Mouse (Mus musculus) heart, embryonic 12.5 days (tissue): ENCODE results near the gene Erich3. TPM values are rescaled to one million over a fixed set of nuclear protein-coding genes. Genes with fewer than 3 reads are reported as not detected.
"Not testable (repeated sequence)": the region's sequence is repeated elsewhere in the genome, so short reads cannot be mapped to it uniquely, and the experiment has no call there.

Experiments
- ATAC-seq: fragments of 200-750 bp; cut with Nextera tagmentation; 2 replicates; pipeline ENCODE4 v1.8.0; 2017; ENCODE audit warnings: moderate TSS enrichment, moderate library complexity; ENCODE audit not compliant: insufficient number of reproducible peaks, low FRiP score
- H3K27ac ChIP-seq: fragments of 300-500 bp; sonication (generic); 2 replicates; pipeline ENCODE4 v1.5.1; 2016; ENCODE audit warnings: mild to moderate bottlenecking, moderate library complexity; ENCODE audit not compliant: poor library complexity, severe bottlenecking
- H3K27me3 ChIP-seq: fragments of 300-500 bp; sonication (generic); replicated peaks from 2 replicates; pipeline ENCODE4 v1.6.1; 2016; ENCODE audit warnings: mild to moderate bottlenecking, moderate library complexity
- H3K36me3 ChIP-seq: fragments of 300-500 bp; sonication (generic); 2 replicates; pipeline ENCODE4 v1.6.1; 2016; ENCODE audit warnings: mild to moderate bottlenecking, moderate library complexity
- H3K4me1 ChIP-seq: fragments of 300-500 bp; sonication (generic); replicated peaks from 2 replicates; pipeline ENCODE4 v1.6.1; 2016; ENCODE audit warnings: mild to moderate bottlenecking
- H3K4me2 ChIP-seq: fragments of 300-500 bp; sonication (generic); 2 replicates; pipeline ENCODE4 v1.6.1; 2016; ENCODE audit warnings: mild to moderate bottlenecking, moderate library complexity
- H3K4me3 ChIP-seq: fragments of 300-500 bp; sonication (generic); 2 replicates; pipeline ENCODE4 v1.5.1; 2016; ENCODE audit warnings: mild to moderate bottlenecking
- H3K9ac ChIP-seq: fragments of 300-500 bp; sonication (generic); 2 replicates; pipeline ENCODE4 v1.6.1; 2016; ENCODE audit warnings: mild to moderate bottlenecking, moderate library complexity
- H3K9me3 ChIP-seq: fragments of 300-500 bp; sonication (generic); replicated peaks from 2 replicates; pipeline ENCODE4 v1.6.1; 2016; ENCODE audit warnings: mild to moderate bottlenecking, moderate library complexity
- WGBS: fragments of 180-500 bp; shearing (Covaris S2); methylation state at CpG from one replicate; pipeline ENCODE4 v1.1.7; 2016; 5-methylcytosine and 5-hydroxymethylcytosine counted together
- polyA plus RNA-seq: library from polyadenylated mRNA; unstranded; fragments of >200 nt; fragmentation: Nextera tagmentation; extraction: Ambion mirVana; gene quantifications from 2 replicates; pipeline ENCODE4 v1.2.1, GENCODE M21; 2016

The Erich3 gene
- 0.22 and 0.24 TPM in 2 replicates for polyA plus RNA-seq

GRCm38 (mm10) chr3:154663545-154663944, at the start of gene Erich3:
Gene Erich3 (plus strand): TSS chr3:154663859.
- Histone ChIP-seq H3K4me3 (peak within 1 kb of the TSS; percentile 48), H3K4me1 (peaks cover 10% of the 10 kb centered on the region), H3K27ac (no peak within 1 kb of the TSS), H3K27me3 (peaks cover 54% of the 10 kb centered on the region), H3K4me2 (peak within 1 kb of the TSS; percentile 88), H3K36me3 (no peaks in the 10 kb centered on the region), H3K9me3 (no peaks in the 10 kb centered on the region), H3K9ac (peak within 1 kb of the TSS; percentile 35; the same call in 1 of the 2 replicates)
- WGBS: 31% methylated on average over 6 of the region's 7 CpGs
- ATAC-seq: no peak

- Histone ChIP-seq H3K27me3 (no peaks in the 10 kb centered on the region), H3K4me1 (no peaks in the 10 kb centered on the region), H3K9ac (no peak overlapping the region), H3K4me3 (no peak overlapping the region), H3K9me3 (no peaks in the 10 kb centered on the region), H3K36me3 (peaks cover 33% of the 10 kb centered on the region; the same call in 1 of the 2 replicates), H3K4me2 (no peak overlapping the region), H3K27ac (no peak overlapping the region)
- 88% methylated on average over 8 of the region's 8 CpGs for WGBS
- ATAC-seq: no peak
Measured at GRCm38 (mm10) chr3:154614771-154615170, 48.9 kb upstream of the Erich3 start.

- ATAC-seq: no peak
- 84% methylated on average over 7 of the region's 7 CpGs for WGBS
Measured at GRCm38 (mm10) chr3:154615304-154615703, 48.4 kb upstream of the Erich3 start.

GRCm38 (mm10) chr3:154616106-154616505, 47.6 kb upstream of the Erich3 start:
- Histone ChIP-seq H3K9me3 (no peaks in the 10 kb centered on the region), H3K27me3 (no peaks in the 10 kb centered on the region), H3K4me2 (no peak overlapping the region), H3K9ac (no peak overlapping the region), H3K4me3 (no peak overlapping the region), H3K4me1 (no peaks in the 10 kb centered on the region), H3K36me3 (peaks cover 30% of the 10 kb centered on the region; the same call in 1 of the 2 replicates), H3K27ac (no peak overlapping the region)
- WGBS: 79% methylated on average over 4 of the region's 4 CpGs
- ATAC-seq: no peak

More at GRCm38 (mm10) chr3:154615304-154615703, 48.4 kb upstream of the Erich3 start:
- Histone ChIP-seq H3K4me1 (no peaks in the 10 kb centered on the region), H3K9ac (no peak overlapping the region), H3K27me3 (no peaks in the 10 kb centered on the region), H3K9me3 (no peaks in the 10 kb centered on the region), H3K4me3 (no peak overlapping the region), H3K36me3 (peaks cover 33% of the 10 kb centered on the region; the same call in 1 of the 2 replicates), H3K27ac (no peak overlapping the region), H3K4me2 (no peak overlapping the region)

- H3K9ac ChIP-seq: no peak overlapping the region
- H3K4me2 ChIP-seq: no peak overlapping the region
- H3K27me3 ChIP-seq: no peaks in the 10 kb centered on the region
- H3K4me3 ChIP-seq: no peak overlapping the region
- no peaks in the 10 kb centered on the region for H3K36me3 ChIP-seq
- H3K4me1 ChIP-seq: no peaks in the 10 kb centered on the region
- peak; percentile 59 for ATAC-seq
- H3K27ac ChIP-seq: no peak overlapping the region
- H3K9me3 ChIP-seq: no peaks in the 10 kb centered on the region
Measured at GRCm38 (mm10) chr3:154628284-154628683, 35.4 kb upstream of the Erich3 start.

GRCm38 (mm10) chr3:154631281-154631680, 32.4 kb upstream of the Erich3 start:
- H3K4me2 ChIP-seq, H3K27ac ChIP-seq, H3K4me1 ChIP-seq, ATAC-seq, H3K9me3 ChIP-seq, H3K9ac ChIP-seq, H3K4me3 ChIP-seq, H3K27me3 ChIP-seq, H3K36me3 ChIP-seq: not testable (repeated sequence)
- WGBS: 76% methylated on average over 2 of the region's 2 CpGs

GRCm38 (mm10) chr3:154633091-154633490, 30.6 kb upstream of the Erich3 start:
- Histone ChIP-seq H3K9ac (no peak overlapping the region), H3K9me3 (no peaks in the 10 kb centered on the region), H3K4me1 (no peaks in the 10 kb centered on the region), H3K4me3 (no peak overlapping the region), H3K27me3 (no peaks in the 10 kb centered on the region), H3K27ac (no peak overlapping the region), H3K4me2 (no peak overlapping the region), H3K36me3 (no peaks in the 10 kb centered on the region)
- ATAC-seq: no peak
- WGBS: 86% methylated on average over 5 of the region's 5 CpGs

DNA sequence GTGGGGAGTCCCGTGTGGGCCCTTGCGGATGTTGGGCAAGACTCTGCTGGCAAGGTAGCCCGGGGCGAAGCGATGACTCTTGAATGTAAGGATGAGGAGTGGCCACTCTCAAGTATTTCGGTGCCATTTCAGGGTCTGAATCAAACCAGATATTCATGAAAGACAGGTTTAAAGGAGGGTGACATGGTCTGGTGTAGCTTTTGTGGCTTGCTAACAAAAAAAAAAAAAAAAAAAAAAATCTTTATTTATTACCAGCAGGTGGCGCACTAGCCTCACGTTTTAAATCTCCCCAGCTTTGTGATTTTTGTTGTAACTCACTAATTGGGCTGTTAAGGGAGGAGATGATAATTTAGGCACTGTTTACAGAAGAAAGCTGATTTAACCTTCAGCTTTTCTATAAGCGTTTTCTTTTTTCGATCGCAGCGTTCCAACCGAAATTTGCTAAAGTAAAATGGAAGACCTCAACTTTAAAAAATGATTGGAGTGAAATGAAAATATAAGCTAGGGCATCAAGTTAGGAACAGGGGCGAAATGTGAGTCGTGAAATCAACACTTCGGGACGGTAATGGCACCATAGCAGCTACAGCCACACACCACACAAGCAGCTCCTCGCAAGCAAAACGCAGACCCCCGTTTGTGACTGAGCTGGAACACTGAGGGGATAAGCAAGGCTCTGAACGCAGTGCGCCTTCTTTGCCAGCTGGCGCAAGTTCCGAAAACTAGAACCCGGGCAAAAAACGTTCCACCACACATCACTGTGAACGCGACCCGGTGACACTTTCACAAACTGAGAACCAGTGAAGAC, 16.8 kb upstream of the Erich3 start:
- no peak overlapping the region for H3K9ac ChIP-seq
- no peak for ATAC-seq
- whole genome bisulfite sequencing: 48% methylated on average over 29 of the region's 29 CpGs
- no peaks in the 10 kb centered on the region for H3K4me1 ChIP-seq
- peaks cover 27% of the 10 kb centered on the region for H3K27me3 ChIP-seq
- peak overlapping the region; percentile 59 for H3K4me2 ChIP-seq
- H3K27ac ChIP-seq: no peak overlapping the region
- peak overlapping the region; percentile 24 for H3K4me3 ChIP-seq
- no peaks in the 10 kb centered on the region for H3K36me3 ChIP-seq
- H3K9me3 ChIP-seq: no peaks in the 10 kb centered on the region

- H3K36me3 ChIP-seq: no peaks in the 10 kb centered on the region
- no peak for ATAC-seq
- no peak overlapping the region for H3K27ac ChIP-seq
- WGBS: 55% methylated on average over 7 of the region's 7 CpGs
- no peaks in the 10 kb centered on the region for H3K9me3 ChIP-seq
- H3K4me1 ChIP-seq: no peaks in the 10 kb centered on the region
- H3K9ac ChIP-seq: no peak overlapping the region
- peaks cover 33% of the 10 kb centered on the region for H3K27me3 ChIP-seq
- H3K4me3 ChIP-seq: peak overlapping the region; percentile 24
- H3K4me2 ChIP-seq: peak overlapping the region; percentile 59
Measured at GRCm38 (mm10) chr3:154647443-154647780, 16.2 kb upstream of the Erich3 start.

DNA sequence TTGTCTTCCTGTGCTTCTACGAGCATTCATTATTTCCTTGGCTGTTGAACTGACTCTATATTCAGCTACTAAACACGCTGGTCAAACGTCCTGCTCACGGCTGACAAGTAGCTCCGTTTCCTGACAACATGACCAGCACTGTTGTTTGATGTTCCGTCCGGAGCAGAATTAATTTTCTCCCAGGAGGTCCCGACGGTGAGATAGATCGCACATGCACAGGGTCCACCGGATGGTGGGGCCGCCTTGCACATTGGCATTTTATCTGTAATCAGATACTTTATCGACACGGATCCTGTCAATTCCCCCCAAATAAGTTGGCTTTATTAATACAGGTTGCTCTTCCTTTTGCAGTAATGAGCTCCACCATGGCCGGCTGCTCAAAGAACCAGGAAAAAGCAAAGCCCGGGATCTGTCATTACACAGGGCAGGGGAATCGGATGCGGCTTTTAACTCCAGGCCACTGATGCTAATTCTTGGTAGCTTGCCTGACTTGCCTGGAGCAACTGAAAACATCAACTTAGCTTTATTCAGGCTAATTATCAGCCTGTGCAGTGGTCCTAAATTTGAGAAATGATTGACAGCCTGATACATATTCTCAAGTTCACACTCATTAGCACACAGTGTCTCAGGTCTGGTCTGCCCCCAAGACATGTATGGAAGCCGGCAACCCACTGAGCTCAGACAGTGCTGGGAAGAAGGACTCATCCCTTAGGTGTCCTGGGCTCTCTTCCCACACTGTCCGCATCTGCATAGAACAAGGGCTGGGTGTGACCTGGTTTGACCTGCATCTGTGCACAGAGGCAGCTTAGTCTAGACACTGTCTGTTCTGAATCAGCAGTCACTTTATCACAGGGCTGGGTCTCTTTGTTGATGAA, 14.0 kb upstream of the Erich3 start:
- ATAC-seq: no peak
- peaks cover 43% of the 10 kb centered on the region for H3K27me3 ChIP-seq

DNA sequence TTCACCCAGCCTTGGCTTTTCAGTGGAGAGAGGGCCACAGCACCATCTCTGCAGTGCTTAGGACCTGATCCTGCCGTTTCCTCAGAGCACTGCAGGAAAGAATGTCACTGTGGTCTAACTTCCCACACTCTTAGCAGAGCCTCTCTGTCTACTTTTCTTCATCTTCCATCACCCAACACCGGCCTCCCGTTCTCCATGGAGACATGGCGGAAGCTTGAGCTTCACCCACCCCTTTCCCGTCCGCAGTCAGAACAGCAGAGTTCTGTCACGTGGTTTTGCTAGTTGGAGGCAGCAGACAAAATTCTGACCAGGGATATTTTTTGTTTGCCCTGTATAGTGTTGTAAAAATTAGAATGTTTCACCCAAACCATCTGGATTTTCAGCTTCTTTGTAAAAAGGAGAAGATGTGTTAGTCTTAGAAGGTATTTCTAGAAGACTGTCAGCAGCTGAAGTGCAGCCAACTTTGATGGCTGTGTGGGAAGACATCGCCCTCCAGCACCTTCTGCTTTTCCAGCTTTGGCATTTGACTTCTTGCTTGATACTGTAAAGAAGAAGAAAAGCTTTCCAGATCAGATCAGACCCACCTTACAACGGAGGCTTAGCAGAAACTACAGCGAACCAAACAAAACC, 12.4 kb upstream of the Erich3 start:
- Histone ChIP-seq H3K4me2 (no peak overlapping the region), H3K9me3 (no peaks in the 10 kb centered on the region), H3K27me3 (peaks cover 47% of the 10 kb centered on the region), H3K4me3 (no peak overlapping the region), H3K4me1 (peaks cover 10% of the 10 kb centered on the region; the same call in 1 of the 2 replicates), H3K36me3 (no peaks in the 10 kb centered on the region), H3K27ac (no peak overlapping the region), H3K9ac (no peak overlapping the region)
- WGBS: 72% methylated on average over 10 of the region's 10 CpGs
- no peak for ATAC-seq

More for the DNA sequence above, 14.0 kb upstream of the Erich3 start:
- Histone ChIP-seq H3K9me3 (no peaks in the 10 kb centered on the region), H3K4me1 (peaks cover 5% of the 10 kb centered on the region; the same call in 1 of the 2 replicates), H3K4me3 (no peak overlapping the region), H3K9ac (no peak overlapping the region), H3K36me3 (no peaks in the 10 kb centered on the region), H3K4me2 (no peak overlapping the region), H3K27ac (no peak overlapping the region)
- 75% methylated on average over 20 of the region's 20 CpGs for WGBS
